Mouse (Mus musculus) heart, embryonic 12.5 days (tissue): ENCODE measurements at regions not wholly inside any gene's neighbourhood (a gene's known extent, or its start where the extent isn't known, plus 50 kb on each side); places are given as distances from the start of the nearest gene placed in this dataset.
A peak's percentile ranks its signal among the peaks of the same experiment; 100 is the strongest.

Experiments used
- ATAC-seq: fragments of 200-750 bp; cut with Nextera tagmentation; 2 replicates; pipeline ENCODE4 v1.8.0; 2017; ENCODE audit warnings: moderate TSS enrichment, moderate library complexity; ENCODE audit not compliant: insufficient number of reproducible peaks, low FRiP score
- H3K27ac ChIP-seq: fragments of 300-500 bp; sonication (generic); 2 replicates; pipeline ENCODE4 v1.5.1; 2016; ENCODE audit warnings: mild to moderate bottlenecking, moderate library complexity; ENCODE audit not compliant: poor library complexity, severe bottlenecking
- H3K27me3 ChIP-seq: fragments of 300-500 bp; sonication (generic); replicated peaks from 2 replicates; pipeline ENCODE4 v1.6.1; 2016; ENCODE audit warnings: mild to moderate bottlenecking, moderate library complexity
- H3K36me3 ChIP-seq: fragments of 300-500 bp; sonication (generic); 2 replicates; pipeline ENCODE4 v1.6.1; 2016; ENCODE audit warnings: mild to moderate bottlenecking, moderate library complexity
- H3K4me1 ChIP-seq: fragments of 300-500 bp; sonication (generic); replicated peaks from 2 replicates; pipeline ENCODE4 v1.6.1; 2016; ENCODE audit warnings: mild to moderate bottlenecking
- H3K4me2 ChIP-seq: fragments of 300-500 bp; sonication (generic); 2 replicates; pipeline ENCODE4 v1.6.1; 2016; ENCODE audit warnings: mild to moderate bottlenecking, moderate library complexity
- H3K4me3 ChIP-seq: fragments of 300-500 bp; sonication (generic); 2 replicates; pipeline ENCODE4 v1.5.1; 2016; ENCODE audit warnings: mild to moderate bottlenecking
- H3K9ac ChIP-seq: fragments of 300-500 bp; sonication (generic); 2 replicates; pipeline ENCODE4 v1.6.1; 2016; ENCODE audit warnings: mild to moderate bottlenecking, moderate library complexity
- H3K9me3 ChIP-seq: fragments of 300-500 bp; sonication (generic); replicated peaks from 2 replicates; pipeline ENCODE4 v1.6.1; 2016; ENCODE audit warnings: mild to moderate bottlenecking, moderate library complexity
- WGBS: fragments of 180-500 bp; shearing (Covaris S2); methylation state at CpG from one replicate; pipeline ENCODE4 v1.1.7; 2016; 5-methylcytosine and 5-hydroxymethylcytosine counted together

GRCm38 (mm10) chr6:58160852-58161251, 57.8 kb downstream of the Vmn1r27 start:
- H3K36me3 ChIP-seq = no peaks in the 10 kb centered on the region
- WGBS = 88% methylated on average over 3 of the region's 3 CpGs
- H3K27ac ChIP-seq = no peak overlapping the region
- H3K9me3 ChIP-seq = no peaks in the 10 kb centered on the region
- peak; percentile 51; the same call in 1 of the 2 replicates for ATAC-seq
- H3K9ac ChIP-seq = no peak overlapping the region
- no peak overlapping the region for H3K4me3 ChIP-seq
- no peaks in the 10 kb centered on the region for H3K4me1 ChIP-seq
- H3K4me2 ChIP-seq = no peak overlapping the region
- no peaks in the 10 kb centered on the region for H3K27me3 ChIP-seq
